ENCODE assay signal across 9 mouse cellular contexts in the genomic region with DNA sequence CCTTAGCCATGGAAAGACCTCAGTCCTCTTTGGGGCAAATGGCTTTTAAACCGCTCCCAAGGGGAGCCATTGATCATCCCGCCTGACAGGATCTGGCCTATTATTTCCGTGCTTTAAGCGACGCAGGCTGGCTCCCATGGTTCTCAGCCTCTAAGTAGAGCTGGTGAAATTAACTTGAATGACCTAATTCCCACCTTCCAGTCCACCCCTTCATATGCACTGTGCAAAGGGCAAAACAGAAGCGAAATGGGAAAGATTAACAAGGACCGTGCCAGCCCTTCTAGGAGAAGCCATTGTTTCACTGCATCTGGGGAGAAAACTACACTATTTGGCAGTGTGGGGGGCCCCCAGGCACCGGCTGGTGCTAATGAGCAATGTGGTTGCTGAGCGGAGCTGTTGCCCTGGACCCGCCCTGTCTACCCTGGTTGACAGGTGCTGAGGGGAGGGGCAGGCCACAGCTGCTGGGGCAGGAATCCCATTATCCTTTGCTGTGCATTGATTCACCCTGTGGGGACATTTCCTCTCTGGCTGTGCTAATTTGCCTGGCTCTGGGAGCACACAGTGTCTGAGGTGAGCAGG.
A peak's percentile ranks its signal among the peaks of the same experiment; 100 is the strongest.
DNase-seq lines count a peak whose midpoint lies in the region; ATAC-seq and TF ChIP-seq lines count a peak whose summit lies in the region.
"Had no signal": no experiment of that assay in that cellular context is flagged by ENCODE, and none has a peak within 500 bp of the region (broad histone marks: within the 10 kb centered on the region; RNA-seq: fewer than 3 reads in every experiment).

No protein-coding gene starts in this region.

- H3K9me3 ChIP-seq in E14TG2a.4 (ENCODE audit: low read length): no peaks in the 10 kb centered on the region
- no peaks in the 10 kb centered on the region for H3K9me3 ChIP-seq in embryonic facial prominence, embryonic 13.5 days
- no peaks in the 10 kb centered on the region for H3K9me3 ChIP-seq in intestine, postnatal 0 days (ENCODE audit: control insufficient read depth)
- H3K9me3 ChIP-seq in midbrain, embryonic 16.5 days (replicated peaks; ENCODE audit: control insufficient read depth, low read length, poor library complexity, severe bottlenecking): no peaks in the 10 kb centered on the region

- H3K9ac ChIP-seq in embryonic facial prominence, embryonic 13.5 days: no peak overlapping the region
- H3K9ac ChIP-seq in intestine, postnatal 0 days (ENCODE audit: low read depth, low read length): no peak overlapping the region
- H3K9ac ChIP-seq in midbrain, embryonic 16.5 days (ENCODE audit: low read depth, low read length): peak overlapping the region; percentile 11; the same call in 1 of the 2 replicates
- H3K9ac ChIP-seq: lung, embryonic 14.5 days had no signal

- no peak for TF ChIP-seq CTCF in E14TG2a.4 (conservative IDR thresholded peaks at IDR 0.05; ENCODE audit: low read length)
- no peak for TF ChIP-seq CTCF in intestine, postnatal 0 days (IDR thresholded peaks at IDR 0.05; ENCODE audit: low read depth)

- peak overlapping the region; percentile 39 for H3K4me3 ChIP-seq in E14TG2a.4 (replicated peaks; ENCODE audit: low read length)
- no peak overlapping the region for H3K4me3 ChIP-seq in embryonic facial prominence, embryonic 13.5 days
- no peak overlapping the region for H3K4me3 ChIP-seq in intestine, postnatal 0 days (ENCODE audit: low read depth, low read length)
- no peak overlapping the region for H3K4me3 ChIP-seq in midbrain, embryonic 16.5 days (ENCODE audit: low read depth, low read length)

- H3K36me3 ChIP-seq in E14TG2a.4 (ENCODE audit: insufficient read depth, low read length): no peaks in the 10 kb centered on the region
- H3K36me3 ChIP-seq in embryonic facial prominence, embryonic 13.5 days: no peaks in the 10 kb centered on the region
- no peaks in the 10 kb centered on the region for H3K36me3 ChIP-seq in intestine, postnatal 0 days (ENCODE audit: control insufficient read depth, insufficient read depth)
- no peaks in the 10 kb centered on the region for H3K36me3 ChIP-seq in midbrain, embryonic 16.5 days (ENCODE audit: control insufficient read depth, insufficient read depth, low read length)

- 13% methylated on average over 10 of the region's 10 CpGs for WGBS in embryonic facial prominence, embryonic 13.5 days
- WGBS in intestine, postnatal 0 days: 20% methylated on average over 10 of the region's 10 CpGs
- WGBS in midbrain, embryonic 16.5 days: 6% methylated on average over 10 of the region's 10 CpGs

- no peak overlapping the region for H3K4me2 ChIP-seq in embryonic facial prominence, embryonic 13.5 days
- 0 out of 2 replicates have a peak overlapping the region, but pooled peaks have one; percentile 39 for H3K4me2 ChIP-seq in intestine, postnatal 0 days (replicated peaks; ENCODE audit: low read depth)
- peak overlapping the region; percentile 12 for H3K4me2 ChIP-seq in midbrain, embryonic 16.5 days (ENCODE audit: low read length)
- H3K4me2 ChIP-seq: lung, embryonic 14.5 days had no signal

- H3K4me1 ChIP-seq in E14TG2a.4 (replicated peaks; ENCODE audit: low read depth, low read length): peaks cover 14% of the 10 kb centered on the region
- H3K4me1 ChIP-seq in embryonic facial prominence, embryonic 13.5 days: peaks cover 12% of the 10 kb centered on the region
- H3K4me1 ChIP-seq in intestine, postnatal 0 days (replicated peaks; ENCODE audit: control insufficient read depth, insufficient read depth, low read length): no peaks in the 10 kb centered on the region
- peaks cover 16% of the 10 kb centered on the region for H3K4me1 ChIP-seq in midbrain, embryonic 16.5 days (ENCODE audit: control insufficient read depth, insufficient read depth, low read length)

- no peak overlapping the region for H3K27ac ChIP-seq in embryonic facial prominence, embryonic 13.5 days
- H3K27ac ChIP-seq in intestine, postnatal 0 days (ENCODE audit: low read depth, low read length): no peak overlapping the region
- H3K27ac ChIP-seq in midbrain, embryonic 16.5 days (ENCODE audit: low read length): peak overlapping the region; percentile 75

- peak; percentile 80 for ATAC-seq in embryonic facial prominence, embryonic 13.5 days (ENCODE audit: insufficient number of reproducible peaks, insufficient read depth, low FRiP score, low TSS enrichment, low read depth)
- ATAC-seq in intestine, postnatal 0 days: no peak
- peak; percentile 95 for ATAC-seq in midbrain, embryonic 16.5 days
- ATAC-seq in monocyte, adult 5-6 weeks (replicated peaks; ENCODE audit: insufficient number of reproducible peaks, low FRiP score, low TSS enrichment, poor library complexity, severe bottlenecking): no peak

- no peaks in the 10 kb centered on the region for H3K27me3 ChIP-seq in E14TG2a.4 (ENCODE audit: insufficient read depth, low read length)
- no peaks in the 10 kb centered on the region for H3K27me3 ChIP-seq in embryonic facial prominence, embryonic 13.5 days
- no peaks in the 10 kb centered on the region for H3K27me3 ChIP-seq in intestine, postnatal 0 days (replicated peaks; ENCODE audit: control insufficient read depth, insufficient read depth, low read length)
- no peaks in the 10 kb centered on the region for H3K27me3 ChIP-seq in midbrain, embryonic 16.5 days (ENCODE audit: control insufficient read depth, insufficient read depth, low read depth, low read length)

- no peak for DNase-seq in right cerebral cortex, postnatal 36 days (ENCODE audit: low spot score in 2 of 2)
- DNase-seq in gastrocnemius, adult 18-20 months (ENCODE audit: low spot score): no peak
- no peak for DNase-seq in right cerebral cortex, postnatal 10 days (ENCODE audit: low spot score in 2 of 2)
- DNase-seq: lung, embryonic 14.5 days had no signal

Comparison
In these comparisons a context has a peak if more than half of its experiments do, and no peak if none do; other contexts are left out.
1. ATAC-seq: peak in embryonic facial prominence, embryonic 13.5 days (single experiment) and midbrain, embryonic 16.5 days (single experiment); none in intestine, postnatal 0 days (single experiment) and monocyte, adult 5-6 weeks (single experiment).